Mouse (Mus musculus) liver, postnatal 0 days (tissue): ENCODE results near the gene Ppfibp1. TPM values are rescaled to one million over a fixed set of nuclear protein-coding genes. Genes with fewer than 3 reads are reported as not detected.

Source experiments
- ATAC-seq: fragments of 200-750 bp; cut with Nextera tagmentation; 2 replicates; pipeline ENCODE4 v1.8.0; 2017; ENCODE audit warnings: mild to moderate bottlenecking, moderate library complexity
- DNase-seq: peaks from one replicate; pipeline ENCODE4 v3.0.0-alpha.2; 2016
- H3K27ac ChIP-seq: fragments of 300-500 bp; sonication (generic); 2 replicates; pipeline ENCODE4 v1.5.1; 2014; ENCODE audit warnings: antibody characterized with exemption, moderate library complexity, mild to moderate bottlenecking, low read depth
- H3K27me3 ChIP-seq: fragments of 300-500 bp; sonication (generic); 2 replicates; pipeline ENCODE4 v1.6.1; 2014; ENCODE audit warnings: low read length, control low read depth, mixed read lengths; ENCODE audit not compliant: insufficient read depth
- H3K36me3 ChIP-seq: fragments of 300-500 bp; sonication (generic); replicated peaks from 2 replicates; pipeline ENCODE4 v1.6.1; 2014; ENCODE audit warnings: mild to moderate bottlenecking, control low read depth, low read length, moderate library complexity, mixed read lengths; ENCODE audit not compliant: insufficient read depth
- H3K4me1 ChIP-seq: fragments of 300-500 bp; sonication (generic); 2 replicates; pipeline ENCODE4 v1.6.1; 2014; ENCODE audit warnings: antibody characterized with exemption, mild to moderate bottlenecking, control low read depth; ENCODE audit not compliant: insufficient read depth
- H3K4me2 ChIP-seq: fragments of 300-500 bp; sonication (generic); 2 replicates; pipeline ENCODE4 v1.6.1; 2014; ENCODE audit warnings: low read depth, mild to moderate bottlenecking, low read length, moderate library complexity, mixed read lengths
- H3K4me3 ChIP-seq: fragments of 300-500 bp; sonication (generic); 2 replicates; pipeline ENCODE4 v1.5.1; 2014; ENCODE audit warnings: low read depth, low read length
- H3K9ac ChIP-seq: fragments of 300-500 bp; sonication (generic); replicated peaks from 2 replicates; pipeline ENCODE4 v1.6.1; 2014; ENCODE audit warnings: mild to moderate bottlenecking, moderate library complexity
- H3K9me3 ChIP-seq: fragments of 300-500 bp; sonication (generic); 2 replicates; pipeline ENCODE4 v1.6.1; 2016; ENCODE audit warnings: mild to moderate bottlenecking, control low read depth, low read length, mixed read lengths
- CTCF ChIP-seq: sonication (generic); IDR thresholded peaks from 2 replicates; pipeline ENCODE4 v1.5.1; 2016; ENCODE audit warnings: antibody characterized with exemption, low read depth
- EP300 ChIP-seq: IDR thresholded peaks from 2 replicates; pipeline ENCODE4 v1.6.1; 2016; ENCODE audit warnings: antibody characterized with exemption, low read depth, mild to moderate bottlenecking
- WGBS: fragments of 180-500 bp; shearing (Covaris S2); extraction: QIAGEN DNeasy Blood & Tissue Kit; methylation state at CpG from one replicate; pipeline ENCODE4 v1.1.7; 2014; ENCODE audit not compliant: insufficient replicate concordance; 5-methylcytosine and 5-hydroxymethylcytosine counted together
- polyA plus RNA-seq: library from polyadenylated mRNA; unstranded; fragments of >200 nt; fragmentation: Nextera tagmentation; extraction: Ambion mirVana; gene quantifications from 2 replicates; pipeline ENCODE4 v1.2.1, GENCODE M21; 2015

Ppfibp1 gene
- polyA plus RNA-seq, 1 experiment from 2014 or later: 11.3 TPM

GRCm38 (mm10) chr6:146888660-146889490 is 588 bp downstream of the Ppfibp1 start:
- peak overlapping the region; percentile 72 for H3K4me3 ChIP-seq
- 12% methylated on average over 21 of the region's 26 CpGs for WGBS
- peak overlapping the region; percentile 89 for H3K4me2 ChIP-seq
- peak overlapping the region; percentile 86 for H3K27ac ChIP-seq
- peaks cover 11% of the 10 kb centered on the region for H3K4me1 ChIP-seq
- DNase-seq: peak; percentile 49
- H3K9ac ChIP-seq: peak overlapping the region; percentile 80
- TF ChIP-seq EP300 (no peak), CTCF (no peak)
- H3K27me3 ChIP-seq: no peaks in the 10 kb centered on the region
- no peaks in the 10 kb centered on the region for H3K9me3 ChIP-seq
- H3K36me3 ChIP-seq: no peaks in the 10 kb centered on the region
- peak; percentile 54 for ATAC-seq

- WGBS: 72% methylated on average over 2 of the region's 2 CpGs
- Histone ChIP-seq H3K4me2 (peak overlapping the region; percentile 89), H3K4me3 (no peak overlapping the region)
Observed at GRCm38 (mm10) chr6:146890215-146890614, 1.9 kb downstream of the Ppfibp1 start.

GRCm38 (mm10) chr6:146890633-146891032 is 2.3 kb downstream of the Ppfibp1 start:
- H3K4me1 ChIP-seq: 0 out of 2 replicates have a peak, but pooled peaks cover 3% of the 10 kb centered on the region
- TF ChIP-seq CTCF: no peak
- H3K27ac ChIP-seq: 0 out of 2 replicates have a peak overlapping the region, but pooled peaks have one; percentile 7
- H3K4me3 ChIP-seq: no peak overlapping the region
- no peaks in the 10 kb centered on the region for H3K9me3 ChIP-seq
- H3K36me3 ChIP-seq: no peaks in the 10 kb centered on the region
- no peak for ATAC-seq
- no peak for DNase-seq
- H3K4me2 ChIP-seq: peak overlapping the region; percentile 89
- no peaks in the 10 kb centered on the region for H3K27me3 ChIP-seq
- peak overlapping the region; percentile 51; the same call in 1 of the 2 replicates for H3K9ac ChIP-seq

More at GRCm38 (mm10) chr6:146890215-146890614, 1.9 kb downstream of the Ppfibp1 start:
- Histone ChIP-seq H3K9ac (peak overlapping the region; percentile 31; the same call in 1 of the 2 replicates), H3K4me1 (0 out of 2 replicates have a peak, but pooled peaks cover 3% of the 10 kb centered on the region), H3K9me3 (no peaks in the 10 kb centered on the region), H3K36me3 (no peaks in the 10 kb centered on the region), H3K27me3 (no peaks in the 10 kb centered on the region), H3K27ac (0 out of 2 replicates have a peak overlapping the region, but pooled peaks have one; percentile 7)
- no peak for TF ChIP-seq CTCF
- no peak for TF ChIP-seq EP300
- ATAC-seq (no peak), DNase-seq (no peak)

- Histone ChIP-seq H3K9me3 (no peaks in the 10 kb centered on the region), H3K4me1 (0 out of 2 replicates have a peak, but pooled peaks cover under 1% of the 10 kb centered on the region), H3K4me2 (no peak overlapping the region), H3K9ac (no peak overlapping the region), H3K27me3 (no peaks in the 10 kb centered on the region), H3K4me3 (no peak overlapping the region), H3K27ac (no peak overlapping the region), H3K36me3 (no peaks in the 10 kb centered on the region)
- ATAC-seq: no peak
- TF ChIP-seq EP300 (no peak), CTCF (no peak)
- WGBS: 63% methylated on average over 2 of the region's 2 CpGs
- no peak for DNase-seq
Observed at GRCm38 (mm10) chr6:146893890-146894289, 5.6 kb downstream of the Ppfibp1 start.

GRCm38 (mm10) chr6:146898709-146899108 is 10.4 kb downstream of the Ppfibp1 start:
- H3K4me2 ChIP-seq: no peak overlapping the region
- H3K27ac ChIP-seq: no peak overlapping the region
- H3K4me1 ChIP-seq: peaks cover 3% of the 10 kb centered on the region; the same call in 1 of the 2 replicates
- no peak for ATAC-seq
- H3K27me3 ChIP-seq: no peaks in the 10 kb centered on the region
- DNase-seq: no peak
- no peak for TF ChIP-seq EP300
- TF ChIP-seq CTCF: no peak
- H3K36me3 ChIP-seq: no peaks in the 10 kb centered on the region
- no peak overlapping the region for H3K4me3 ChIP-seq
- H3K9ac ChIP-seq: no peak overlapping the region
- H3K9me3 ChIP-seq: no peaks in the 10 kb centered on the region
- WGBS: 78% methylated on average over 6 of the region's 6 CpGs

GRCm38 (mm10) chr6:146899647-146900046 is 11.4 kb downstream of the Ppfibp1 start:
- H3K27ac ChIP-seq: no peak overlapping the region
- H3K9ac ChIP-seq: no peak overlapping the region
- no peak for ATAC-seq
- no peaks in the 10 kb centered on the region for H3K27me3 ChIP-seq
- H3K4me3 ChIP-seq: no peak overlapping the region
- peaks cover 4% of the 10 kb centered on the region; the same call in 1 of the 2 replicates for H3K4me1 ChIP-seq
- 63% methylated on average over 2 of the region's 2 CpGs for WGBS
- no peak for DNase-seq
- H3K36me3 ChIP-seq: no peaks in the 10 kb centered on the region
- no peaks in the 10 kb centered on the region for H3K9me3 ChIP-seq
- H3K4me2 ChIP-seq: no peak overlapping the region
- TF ChIP-seq CTCF (no peak), EP300 (no peak)
